Mouse (Mus musculus) right cerebral cortex, postnatal 4 days (tissue): ENCODE data around the gene Gm648.
"Not testable (repeated sequence)": the region's sequence is repeated elsewhere in the genome, so short reads cannot be mapped to it uniquely, and the experiment has no call there.

Experiments used
- DNase-seq: peaks from one replicate; pipeline ENCODE4 v3.0.0-alpha.2; 2022

Gm648 gene

GRCm38 (mm10) chrX:56549506-56549905 is at the start of gene Gm648:
Gene Gm648, minus strand, starts transcription at chrX:56549606.
- DNase-seq, result no peak

DNA sequence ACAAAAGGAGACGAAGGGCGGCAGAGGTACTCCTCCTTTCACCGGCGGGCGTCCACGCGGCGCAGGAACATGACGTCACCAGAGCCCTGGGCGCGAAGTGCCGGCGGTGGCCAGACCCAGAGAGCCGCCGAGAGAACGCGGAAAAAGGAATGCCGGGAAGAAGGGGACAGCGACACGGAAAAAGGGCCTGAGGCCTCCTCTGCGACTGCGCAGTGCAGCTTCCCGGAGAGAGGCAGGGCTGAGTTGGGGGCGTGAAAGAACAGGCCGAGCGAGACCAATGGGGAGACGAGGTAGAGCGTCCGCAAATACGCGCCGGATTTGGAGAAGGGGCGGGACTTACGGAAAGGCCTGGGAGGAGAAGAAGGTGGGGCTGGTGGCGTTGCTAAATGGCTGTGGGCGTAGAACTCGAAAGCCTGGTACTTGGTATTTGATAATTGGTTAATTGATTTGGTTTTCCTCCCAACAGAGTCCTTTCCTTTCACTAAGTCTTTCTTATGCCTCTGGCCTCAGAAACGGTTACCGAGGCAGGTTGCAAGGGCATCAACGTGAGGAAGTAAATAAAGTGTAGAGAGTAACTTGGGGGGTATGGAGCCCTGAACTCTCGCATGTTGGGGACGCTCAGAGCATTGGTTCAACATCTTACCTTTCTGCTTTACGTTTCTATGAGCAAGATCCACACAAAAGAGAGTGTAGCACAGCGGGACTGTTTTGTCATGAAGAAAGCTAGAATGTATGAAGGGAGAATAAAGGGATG is 48.7 kb upstream of the Gm648 start, which contains the start of gene Mmgt1:
Gene Mmgt1 (minus strand): TSS at position 183 of the 754 bp plus-strand sequence.
- peak; percentile 85 for DNase-seq

DNA sequence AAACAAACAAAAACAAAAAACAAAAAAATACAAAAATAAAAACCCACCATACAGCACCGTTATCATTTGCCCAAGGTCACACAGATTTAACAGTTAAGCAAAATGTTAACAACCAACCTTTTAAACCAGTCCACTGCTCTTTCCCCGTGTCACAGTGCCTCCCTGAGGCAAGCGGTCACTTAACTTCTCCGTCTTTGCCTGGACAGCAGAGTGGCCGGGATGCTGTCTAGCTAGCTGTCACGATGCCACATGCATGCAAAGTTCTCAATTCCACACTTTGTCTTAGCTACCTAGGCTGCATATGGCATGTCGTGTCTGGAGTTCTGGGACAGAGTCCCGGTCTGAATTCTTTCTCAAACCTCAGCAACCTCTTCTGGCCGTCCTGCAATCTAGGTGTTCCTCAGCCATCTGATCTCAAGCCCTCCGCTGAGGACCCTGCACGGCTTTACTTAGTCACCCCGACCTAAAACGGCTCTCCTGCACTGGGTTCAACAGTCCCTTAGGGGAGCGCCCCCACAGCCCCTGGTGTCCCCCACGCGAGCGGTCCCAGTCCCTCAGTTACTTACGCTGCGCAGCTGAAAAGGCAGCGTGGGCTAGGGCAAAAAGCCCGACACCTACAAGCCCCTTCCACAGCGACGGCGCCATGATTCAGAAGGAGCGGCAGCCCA is 47.9 kb upstream of the Gm648 start:
- peak; percentile 7 for DNase-seq

DNA sequence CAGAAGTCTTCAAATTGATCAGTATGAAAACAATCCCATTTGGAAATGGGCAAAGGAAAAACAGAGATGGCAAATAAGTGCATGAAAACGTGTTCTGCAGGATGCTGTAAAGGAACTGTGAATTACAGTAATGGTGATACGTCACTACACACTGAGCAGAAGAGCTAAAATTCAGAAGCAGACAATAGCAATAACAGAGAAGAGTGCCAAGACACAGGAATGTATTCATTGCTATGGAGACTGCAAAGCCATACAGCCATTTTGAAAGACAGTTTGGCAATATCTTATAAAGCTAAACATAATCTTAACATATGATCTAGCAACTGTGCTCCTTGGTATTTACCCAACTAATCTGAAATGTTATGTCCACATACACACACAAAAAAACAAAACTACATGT is 28.8 kb upstream of the Gm648 start:
- no peak for DNase-seq

GRCm38 (mm10) chrX:56572465-56572864 is 23.1 kb upstream of the Gm648 start:
- DNase-seq, result peak; percentile 2

GRCm38 (mm10) chrX:56553584-56553983 is 4.2 kb upstream of the Gm648 start:
- no peak for DNase-seq

DNA sequence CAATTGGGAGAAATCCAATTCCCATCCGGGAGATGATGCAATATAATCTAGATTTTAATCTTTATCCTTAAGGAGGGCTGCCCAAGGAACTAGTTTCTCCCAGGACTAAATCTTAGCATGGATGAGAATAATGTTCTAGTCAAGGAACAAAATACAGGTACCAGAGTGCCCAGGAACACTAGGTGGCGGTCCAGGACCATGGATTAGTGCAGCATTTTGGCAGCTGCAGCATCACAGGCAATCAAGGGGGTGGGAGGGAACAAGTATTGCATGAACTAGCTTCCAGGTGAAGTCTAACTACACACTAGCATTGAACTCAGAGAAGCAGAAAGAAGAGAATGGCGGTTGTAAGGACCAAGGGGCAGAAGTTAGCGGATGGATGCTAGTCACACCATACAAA is 12.2 kb downstream of the Gm648 start:
- DNase-seq, result peak; percentile 39

DNA sequence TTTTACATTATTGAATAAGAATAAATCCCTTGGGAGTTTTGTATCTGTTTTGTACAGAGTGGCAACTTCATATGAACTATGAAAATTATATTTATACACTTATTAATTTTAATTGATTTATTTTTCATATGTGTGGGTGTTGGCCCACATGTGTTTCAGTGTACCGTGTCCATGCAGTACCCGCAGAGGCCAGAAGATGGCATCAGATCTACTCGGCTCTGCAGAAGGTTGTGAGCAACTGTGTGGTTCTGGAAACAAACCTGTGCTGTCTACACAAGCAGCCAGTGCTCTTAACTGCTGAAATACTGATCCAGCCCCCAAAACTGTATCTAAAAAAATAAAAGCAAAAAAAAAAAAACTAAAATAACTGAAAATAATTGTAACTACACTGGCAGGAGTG is 18.1 kb downstream of the Gm648 start:
- DNase-seq, result peak; percentile 76

DNA sequence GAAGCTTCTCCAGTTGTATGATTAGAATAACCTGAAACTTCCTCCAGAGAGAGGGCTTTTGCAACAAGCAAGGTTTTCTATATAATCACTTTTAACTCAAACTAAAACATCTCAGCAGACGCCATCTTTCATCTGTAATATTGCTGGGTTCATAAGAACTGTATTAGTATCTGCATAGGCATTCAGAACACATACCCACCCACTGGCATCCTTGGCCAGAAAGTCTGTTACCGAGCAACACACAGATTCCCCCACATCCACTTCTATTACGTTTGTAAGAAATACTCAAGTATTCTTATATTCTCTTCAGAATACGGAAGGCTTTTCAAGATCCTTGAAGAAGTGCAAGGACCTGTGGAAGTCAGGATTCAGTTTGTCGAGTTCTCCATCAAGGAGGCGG is 25.0 kb downstream of the Gm648 start, which contains the start of gene Gm10477:
Gene Gm10477 (plus strand): TSS at position 301 of the 400 bp plus-strand sequence.
- not testable (repeated sequence) for DNase-seq

GRCm38 (mm10) chrX:56497241-56497640 is 52.2 kb downstream of the Gm648 start:
- DNase-seq, result no peak
